Mouse (Mus musculus): ENCODE measurements around the gene Ggcx.

DNA sequence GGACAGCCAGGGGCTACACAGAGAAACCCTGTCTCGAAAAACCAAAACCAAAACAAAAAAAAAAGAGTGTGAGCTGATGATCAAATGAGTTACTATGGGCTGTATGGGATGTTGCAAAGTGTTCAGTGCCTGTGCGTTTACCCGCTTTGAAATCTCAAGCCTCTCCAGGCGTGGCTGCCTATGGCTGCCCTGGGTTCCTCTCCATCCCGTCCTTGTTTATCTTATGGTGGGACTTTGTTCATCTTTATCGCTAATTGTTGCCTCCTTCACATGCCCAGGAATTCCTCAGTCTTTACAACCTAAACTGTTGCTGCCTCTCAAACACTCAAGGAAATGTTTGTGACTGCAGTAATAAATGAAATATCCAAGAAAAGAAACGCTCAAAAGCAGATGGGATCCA lies 44.3 kb downstream of the Ggcx start:
- TF ChIP-seq POLR2A (IDR thresholded peaks at IDR 0.05; ENCODE audit: borderline replicate concordance, control insufficient read depth, low read depth, low read length): no peak
- TF ChIP-seq CTCF (IDR thresholded peaks at IDR 0.05; ENCODE audit: control insufficient read depth, insufficient read depth, low read length): no peak

Data from bone marrow, adult 2 months (tissue).